Mouse (Mus musculus): ENCODE results near the gene Srgap3. TPM values are rescaled to one million over a fixed set of nuclear protein-coding genes. Genes with fewer than 3 reads are reported as not detected.

Gene Srgap3
- polyA plus RNA-seq, 1 experiment from 2014 or later: 0.35 TPM

DNA sequence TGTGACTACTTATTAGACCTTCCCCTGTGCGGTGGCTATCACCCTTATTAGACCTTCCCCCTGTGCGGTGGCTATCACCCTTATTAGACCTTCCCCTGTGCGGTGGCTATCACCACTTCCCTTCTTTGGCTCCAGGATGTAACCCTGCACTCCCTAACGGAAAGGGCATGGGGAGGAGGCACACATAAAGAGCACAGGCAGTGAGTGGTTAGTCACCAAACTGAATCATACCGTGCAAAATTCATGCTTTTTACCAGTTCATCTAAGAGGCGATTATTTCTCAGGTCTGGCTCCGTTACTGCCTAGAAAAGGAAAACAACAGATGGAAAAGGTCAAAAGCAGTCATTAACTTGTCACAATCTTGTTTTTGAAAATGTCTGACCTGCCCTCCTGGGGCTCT is 260.6 kb downstream of the Srgap3 start:
- ATAC-seq: peak; percentile 67

DNA sequence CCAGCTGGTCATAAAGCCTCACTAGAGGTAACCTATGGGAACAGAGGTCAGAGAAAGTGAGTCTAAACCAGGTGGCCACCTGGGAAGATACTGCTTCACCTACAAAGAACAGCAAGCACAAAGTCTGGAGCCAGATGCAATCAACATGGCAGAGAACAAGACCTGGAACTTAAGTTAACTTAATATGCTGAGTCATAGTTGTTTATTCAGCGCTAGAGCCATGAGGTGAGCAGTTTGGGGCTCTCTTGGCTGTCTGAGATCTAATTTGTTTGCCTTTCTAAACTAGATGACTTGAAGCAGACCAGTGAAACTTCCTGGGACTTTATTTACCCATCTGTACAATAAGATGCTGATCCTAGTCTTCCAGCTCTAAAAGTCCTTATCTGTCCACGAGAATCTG is 263.0 kb downstream of the Srgap3 start:
- DNase-seq (ENCODE audit: low spot score) (no peak), ATAC-seq (no peak)
- Histone ChIP-seq H3K4me2 (replicated peaks; ENCODE audit: low read depth, low read length) (no peak overlapping the region), H3K27ac (ENCODE audit: low read length) (no peak overlapping the region), H3K9me3 (ENCODE audit: low read length) (no peaks in the 10 kb centered on the region), H3K36me3 (ENCODE audit: insufficient read depth, low read length) (no peaks in the 10 kb centered on the region; the same call in 1 of the 2 replicates), H3K9ac (replicated peaks; ENCODE audit: low read depth) (no peak overlapping the region), H3K4me1 (ENCODE audit: insufficient read depth, low read depth, low read length) (no peaks in the 10 kb centered on the region), H3K27me3 (replicated peaks; ENCODE audit: insufficient read depth, low read length) (no peaks in the 10 kb centered on the region), H3K4me3 (ENCODE audit: low read depth, low read length) (no peak overlapping the region)
- 78% methylated on average over 2 of the region's 2 CpGs for WGBS
- no peak for TF ChIP-seq CTCF (IDR thresholded peaks at IDR 0.05)
- no peak for TF ChIP-seq EP300 (IDR thresholded peaks at IDR 0.05)

More for the DNA sequence above, 260.6 kb downstream of the Srgap3 start:
- DNase-seq (ENCODE audit: low spot score): peak; percentile 48
- Histone ChIP-seq H3K4me3 (ENCODE audit: low read depth, low read length) (no peak overlapping the region), H3K27ac (ENCODE audit: low read length) (no peak overlapping the region), H3K9me3 (ENCODE audit: low read length) (no peaks in the 10 kb centered on the region), H3K4me2 (replicated peaks; ENCODE audit: low read depth, low read length) (no peak overlapping the region), H3K27me3 (replicated peaks; ENCODE audit: insufficient read depth, low read length) (no peaks in the 10 kb centered on the region), H3K4me1 (ENCODE audit: insufficient read depth, low read depth, low read length) (no peaks in the 10 kb centered on the region), H3K9ac (replicated peaks; ENCODE audit: low read depth) (no peak overlapping the region), H3K36me3 (ENCODE audit: insufficient read depth, low read length) (no peaks in the 10 kb centered on the region)
- no peak for TF ChIP-seq CTCF (IDR thresholded peaks at IDR 0.05)
- no peak for TF ChIP-seq EP300 (IDR thresholded peaks at IDR 0.05)
- WGBS: 72% methylated on average over 7 of the region's 7 CpGs

Other genes starting within 250 kb of the Srgap3 start
- 24.0 and 25.3 TPM in 2 replicates for gene Thumpd3, start 99.0 kb upstream of the Srgap3 start, polyA plus RNA-seq (2015; fragmentation: Nextera tagmentation; extraction: Ambion mirVana)
- gene Setd5, start 130.1 kb upstream of the Srgap3 start, polyA plus RNA-seq (2015; fragmentation: Nextera tagmentation; extraction: Ambion mirVana): 44.2 and 44.9 TPM in 2 replicates
- gene Lhfpl4, start 248.1 kb upstream of the Srgap3 start, polyA plus RNA-seq (2015; fragmentation: Nextera tagmentation; extraction: Ambion mirVana): 0.25 and 0.39 TPM in 2 replicates

All from lung, postnatal 0 days (tissue).